Mouse (Mus musculus) forebrain, embryonic 11.5 days (tissue): ENCODE results near the gene Ankmy2. TPM values are rescaled to one million over a fixed set of nuclear protein-coding genes. Genes with fewer than 3 reads are reported as not detected.

ENCODE experiments used
- ATAC-seq: fragments of 200-750 bp; cut with Nextera tagmentation; replicated peaks from 2 replicates; pipeline ENCODE4 v1.8.0; 2017; ENCODE audit warnings: moderate TSS enrichment; ENCODE audit not compliant: low FRiP score
- DNase-seq: peaks from one replicate; pipeline ENCODE4 v3.0.0-alpha.2; 2017; ENCODE audit warnings: low spot score
- H3K27ac ChIP-seq: fragments of 300-500 bp; sonication (generic); 2 replicates; pipeline ENCODE4 v1.5.1; 2014; ENCODE audit warnings: low read depth, low read length
- H3K27me3 ChIP-seq: fragments of 300-500 bp; sonication (generic); 2 replicates; pipeline ENCODE4 v1.6.1; 2014; ENCODE audit warnings: mild to moderate bottlenecking, low read length, mixed read lengths; ENCODE audit not compliant: control insufficient read depth, insufficient read depth
- H3K36me3 ChIP-seq: fragments of 300-500 bp; sonication (generic); 2 replicates; pipeline ENCODE4 v1.6.1; 2014; ENCODE audit warnings: mild to moderate bottlenecking, low read length, moderate library complexity, mixed read lengths; ENCODE audit not compliant: control insufficient read depth, insufficient read depth
- H3K4me1 ChIP-seq: fragments of 300-500 bp; sonication (generic); replicated peaks from 2 replicates; pipeline ENCODE4 v1.6.1; 2014; ENCODE audit warnings: low read length, mixed read lengths; ENCODE audit not compliant: control insufficient read depth, insufficient read depth
- H3K4me2 ChIP-seq: fragments of 300-500 bp; sonication (generic); 2 replicates; pipeline ENCODE4 v1.6.1; 2014; ENCODE audit warnings: low read depth, mild to moderate bottlenecking, low read length, moderate library complexity, mixed read lengths; ENCODE audit not compliant: severe bottlenecking
- H3K4me3 ChIP-seq: fragments of 300-500 bp; sonication (generic); 2 replicates; pipeline ENCODE4 v1.5.1; 2014; ENCODE audit warnings: low read depth, low read length
- H3K9ac ChIP-seq: fragments of 300-500 bp; sonication (generic); 2 replicates; pipeline ENCODE4 v1.6.1; 2014; ENCODE audit warnings: low read length
- H3K9me3 ChIP-seq: fragments of 300-500 bp; sonication (generic); 2 replicates; pipeline ENCODE4 v1.6.1; 2016; ENCODE audit warnings: low read length, mixed read lengths; ENCODE audit not compliant: control insufficient read depth
- WGBS: fragments of 180-500 bp; shearing (Covaris S2); extraction: QIAGEN DNeasy Blood & Tissue Kit; methylation state at CpG from one replicate; pipeline ENCODE4 v1.1.7; 2014; 5-methylcytosine and 5-hydroxymethylcytosine counted together
- polyA plus RNA-seq: library from polyadenylated mRNA; unstranded; fragments of >200 nt; fragmentation: Nextera tagmentation; extraction: Ambion mirVana; gene quantifications from 2 replicates; pipeline ENCODE4 v1.2.1, GENCODE M21; 2014

Ankmy2 gene
- polyA plus RNA-seq, result 26.3 and 30.6 TPM in 2 replicates

DNA sequence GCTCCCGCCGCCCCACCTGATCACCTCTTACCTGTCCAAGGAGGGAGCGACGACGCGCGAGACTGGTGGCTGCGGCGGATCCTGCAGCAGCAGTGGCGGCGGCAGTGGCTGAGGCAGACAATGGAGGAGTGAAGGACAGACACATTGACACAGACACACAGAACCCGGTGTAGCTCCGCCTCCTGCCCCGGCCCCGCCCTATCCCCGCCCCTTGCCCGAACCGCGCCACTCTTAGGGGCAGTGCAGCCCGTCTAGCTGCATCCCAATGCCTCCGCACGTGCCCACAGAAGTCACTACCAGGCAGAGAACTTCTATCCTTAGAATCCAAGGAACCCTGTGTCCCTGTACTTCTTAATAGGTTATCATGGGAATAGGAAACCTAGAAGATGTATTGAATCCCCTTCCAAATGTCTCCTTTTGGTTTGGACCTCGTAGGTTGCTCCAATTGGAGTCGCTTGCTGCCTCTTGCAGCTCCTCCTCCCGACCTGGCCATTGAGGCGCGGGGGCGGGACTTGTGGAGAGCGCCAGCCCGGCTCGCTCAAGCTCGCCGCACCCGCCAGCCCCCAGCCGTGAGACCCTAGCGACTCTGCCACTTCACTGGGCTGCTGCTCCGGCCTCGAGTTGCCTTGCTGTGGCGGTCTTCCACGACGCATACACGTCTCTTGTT lies at the start of gene Ankmy2:
Ankmy2 (plus strand) TSS at position 478 of the 667 bp plus-strand sequence.
- Histone ChIP-seq H3K9me3 (no peaks in the 10 kb centered on the region), H3K4me1 (no peaks in the 10 kb centered on the region), H3K27me3 (no peaks in the 10 kb centered on the region), H3K36me3 (no peaks in the 10 kb centered on the region), H3K27ac (peak within 1 kb of the TSS; percentile 25; the same call in 1 of the 2 replicates), H3K4me2 (peak within 1 kb of the TSS; percentile 76), H3K9ac (peak within 1 kb of the TSS; percentile 90), H3K4me3 (peak within 1 kb of the TSS; percentile 87)
- ATAC-seq, result peak; percentile 98
- peak; percentile 96 for DNase-seq
- 0% methylated on average over 40 of the region's 42 CpGs for WGBS

DNA sequence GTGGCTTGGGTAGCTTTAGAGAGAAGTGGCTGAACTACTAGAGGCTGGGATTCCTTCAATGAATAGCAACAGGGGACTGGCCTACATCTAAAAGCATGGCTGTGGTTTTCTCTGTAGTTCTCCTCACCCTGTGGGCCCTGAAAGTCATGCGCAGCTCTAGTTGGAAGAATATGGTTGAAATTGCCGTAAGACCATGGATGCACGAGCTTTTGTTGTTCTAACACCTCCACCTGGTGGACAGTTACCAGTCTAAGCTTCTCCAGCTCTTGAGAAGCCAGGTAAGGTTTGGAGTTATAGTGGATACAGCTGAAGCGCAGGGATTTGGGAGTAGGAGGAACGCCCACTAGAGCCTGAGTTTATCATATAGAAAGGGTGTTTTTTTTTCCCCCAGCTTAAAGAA lies 48.5 kb upstream of the Ankmy2 start:
- Histone ChIP-seq H3K4me2 (no peak overlapping the region), H3K27me3 (no peaks in the 10 kb centered on the region), H3K4me3 (no peak overlapping the region), H3K9ac (no peak overlapping the region), H3K9me3 (no peaks in the 10 kb centered on the region; the same call in 1 of the 2 replicates), H3K36me3 (peaks cover 22% of the 10 kb centered on the region), H3K4me1 (no peaks in the 10 kb centered on the region), H3K27ac (no peak overlapping the region)
- DNase-seq (no peak), ATAC-seq (no peak)
- 92% methylated on average over 5 of the region's 5 CpGs for WGBS

DNA sequence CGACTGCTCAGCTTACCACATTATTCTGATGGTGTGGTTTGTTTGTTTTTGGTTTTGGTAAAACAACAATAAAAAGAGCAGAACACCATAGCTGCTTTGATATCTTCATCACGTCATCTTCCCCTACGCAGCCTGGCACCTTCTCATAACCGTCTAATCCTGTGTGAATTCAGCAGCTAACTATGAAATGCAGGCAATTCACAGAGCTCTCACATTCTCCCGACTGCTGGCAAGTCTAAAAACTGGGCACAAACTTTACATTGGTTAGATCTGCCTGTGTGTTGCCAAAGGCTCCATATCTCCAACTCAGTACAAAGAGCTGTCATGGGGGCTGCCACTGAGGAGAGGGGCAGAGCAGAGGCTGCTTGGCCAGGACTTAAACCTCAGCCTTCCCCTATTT lies 46.5 kb upstream of the Ankmy2 start:
- no peak for DNase-seq
- no peak for ATAC-seq

GRCm38 (mm10) chr12:36111110-36111509 lies 45.8 kb upstream of the Ankmy2 start:
- ATAC-seq (no peak), DNase-seq (no peak)
- H3K36me3 ChIP-seq, result peaks cover 22% of the 10 kb centered on the region
- no peak overlapping the region for H3K4me3 ChIP-seq
- no peak overlapping the region for H3K4me2 ChIP-seq
- H3K4me1 ChIP-seq, result no peaks in the 10 kb centered on the region
- no peaks in the 10 kb centered on the region; the same call in 1 of the 2 replicates for H3K9me3 ChIP-seq
- no peak overlapping the region for H3K27ac ChIP-seq
- no peak overlapping the region for H3K9ac ChIP-seq
- H3K27me3 ChIP-seq, result no peaks in the 10 kb centered on the region
- 91% methylated on average over 5 of the region's 5 CpGs for WGBS

More for the DNA sequence above, 46.5 kb upstream of the Ankmy2 start:
- no peak overlapping the region for H3K4me2 ChIP-seq
- WGBS, result 93% methylated on average over 5 of the region's 5 CpGs
- H3K4me1 ChIP-seq, result no peaks in the 10 kb centered on the region
- no peak overlapping the region for H3K9ac ChIP-seq
- no peak overlapping the region for H3K27ac ChIP-seq
- H3K27me3 ChIP-seq, result no peaks in the 10 kb centered on the region
- no peak overlapping the region for H3K4me3 ChIP-seq
- H3K9me3 ChIP-seq, result no peaks in the 10 kb centered on the region; the same call in 1 of the 2 replicates
- H3K36me3 ChIP-seq, result peaks cover 22% of the 10 kb centered on the region

- no peak overlapping the region for H3K9ac ChIP-seq
- H3K4me1 ChIP-seq, result no peaks in the 10 kb centered on the region
- DNase-seq, result no peak
- H3K36me3 ChIP-seq, result peaks cover 18% of the 10 kb centered on the region
- no peak overlapping the region for H3K4me2 ChIP-seq
- no peak for ATAC-seq
- H3K27me3 ChIP-seq, result no peaks in the 10 kb centered on the region
- H3K4me3 ChIP-seq, result no peak overlapping the region
- WGBS, result 99% methylated on average over 3 of the region's 3 CpGs
- H3K27ac ChIP-seq, result no peak overlapping the region
- no peaks in the 10 kb centered on the region; the same call in 1 of the 2 replicates for H3K9me3 ChIP-seq
Observed at GRCm38 (mm10) chr12:36112081-36112480, 44.8 kb upstream of the Ankmy2 start.

GRCm38 (mm10) chr12:36117161-36117560 lies 39.8 kb upstream of the Ankmy2 start:
- DNase-seq (no peak), ATAC-seq (no peak)
- Histone ChIP-seq H3K4me3 (no peak overlapping the region), H3K4me2 (no peak overlapping the region), H3K4me1 (no peaks in the 10 kb centered on the region), H3K9ac (no peak overlapping the region), H3K27ac (no peak overlapping the region), H3K36me3 (peaks cover 3% of the 10 kb centered on the region; the same call in 1 of the 2 replicates), H3K27me3 (no peaks in the 10 kb centered on the region), H3K9me3 (no peaks in the 10 kb centered on the region)
- WGBS, result 95% methylated on average over 6 of the region's 6 CpGs

GRCm38 (mm10) chr12:36119244-36119643 lies 37.7 kb upstream of the Ankmy2 start:
- no peak overlapping the region for H3K27ac ChIP-seq
- WGBS, result 94% methylated on average over 3 of the region's 3 CpGs
- H3K4me3 ChIP-seq, result no peak overlapping the region
- ATAC-seq (no peak), DNase-seq (no peak)
- peaks cover 6% of the 10 kb centered on the region; the same call in 1 of the 2 replicates for H3K36me3 ChIP-seq
- H3K9me3 ChIP-seq, result no peaks in the 10 kb centered on the region
- no peak overlapping the region for H3K4me2 ChIP-seq
- no peaks in the 10 kb centered on the region for H3K4me1 ChIP-seq
- no peaks in the 10 kb centered on the region for H3K27me3 ChIP-seq
- no peak overlapping the region for H3K9ac ChIP-seq

DNA sequence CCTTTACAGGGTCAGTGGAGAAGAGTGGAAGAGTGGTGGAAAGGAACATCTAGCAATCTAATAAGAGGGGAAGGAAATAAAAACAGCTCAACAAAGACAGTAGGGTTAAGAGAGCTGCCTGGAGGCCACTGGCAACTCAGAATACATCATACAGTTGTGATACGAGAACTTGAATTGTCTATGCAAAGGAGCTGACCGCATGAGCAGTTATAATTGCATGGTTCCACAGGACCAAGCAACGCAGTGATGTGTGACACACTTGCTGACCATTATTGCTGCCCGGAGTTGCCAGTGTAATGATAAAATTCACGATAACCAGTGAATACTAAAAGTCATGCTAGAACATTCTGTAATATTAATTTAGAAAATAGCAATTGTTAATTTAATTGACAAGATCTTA lies 30.9 kb upstream of the Ankmy2 start:
- no peaks in the 10 kb centered on the region for H3K9me3 ChIP-seq
- no peak overlapping the region for H3K4me3 ChIP-seq
- peaks cover 7% of the 10 kb centered on the region; the same call in 1 of the 2 replicates for H3K36me3 ChIP-seq
- no peak for DNase-seq
- no peaks in the 10 kb centered on the region for H3K4me1 ChIP-seq
- WGBS, result 95% methylated on average over 5 of the region's 5 CpGs
- no peak overlapping the region for H3K4me2 ChIP-seq
- H3K27ac ChIP-seq, result no peak overlapping the region
- H3K9ac ChIP-seq, result no peak overlapping the region
- no peak for ATAC-seq
- no peaks in the 10 kb centered on the region for H3K27me3 ChIP-seq

DNA sequence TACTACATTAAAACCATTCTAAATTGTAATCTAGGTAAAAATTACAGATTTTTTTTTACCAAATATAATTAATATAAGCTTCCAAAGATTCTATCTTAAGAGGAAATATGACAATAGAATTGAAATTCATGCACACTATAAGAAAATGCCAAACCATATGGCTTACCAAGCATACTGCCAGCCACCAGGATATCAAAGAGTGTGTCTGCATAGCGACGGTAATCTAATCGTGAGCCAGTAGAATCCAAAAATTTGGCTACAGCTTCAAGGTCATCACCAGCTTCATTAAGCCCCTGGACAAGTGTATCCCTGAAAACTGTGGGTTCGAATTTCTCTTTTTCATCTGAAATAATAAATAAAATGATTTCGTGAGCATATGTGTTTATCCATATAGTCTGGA lies 27.1 kb upstream of the Ankmy2 start:
- Histone ChIP-seq H3K36me3 (peaks cover 3% of the 10 kb centered on the region; the same call in 1 of the 2 replicates), H3K4me3 (no peak overlapping the region), H3K9ac (no peak overlapping the region), H3K27ac (no peak overlapping the region), H3K9me3 (no peaks in the 10 kb centered on the region), H3K27me3 (no peaks in the 10 kb centered on the region), H3K4me2 (no peak overlapping the region), H3K4me1 (no peaks in the 10 kb centered on the region)
- ATAC-seq (no peak), DNase-seq (no peak)
- 97% methylated on average over 5 of the region's 5 CpGs for WGBS
